Mouse (Mus musculus): ENCODE data around the gene Gpr137.

- no peak for TF ChIP-seq USF1 (IDR thresholded peaks at IDR 0.05; ENCODE audit: low read depth)
- TF ChIP-seq CTCF (IDR thresholded peaks at IDR 0.05; ENCODE audit: control insufficient read depth, insufficient read depth, insufficient read length), result no peak
- no peak for TF ChIP-seq MAX (IDR thresholded peaks at IDR 0.05)
Measured at GRCm38 (mm10) chr19:6937541-6938465, 4.5 kb downstream of the Gpr137 start.

Data from C2C12 (cell line).